Mouse (Mus musculus): ENCODE data around the gene Irak2. TPM values are rescaled to one million over a fixed set of nuclear protein-coding genes. Genes with fewer than 3 reads are reported as not detected.

The Irak2 gene
- polyA plus RNA-seq, 1 experiment = 45.9 TPM

DNA sequence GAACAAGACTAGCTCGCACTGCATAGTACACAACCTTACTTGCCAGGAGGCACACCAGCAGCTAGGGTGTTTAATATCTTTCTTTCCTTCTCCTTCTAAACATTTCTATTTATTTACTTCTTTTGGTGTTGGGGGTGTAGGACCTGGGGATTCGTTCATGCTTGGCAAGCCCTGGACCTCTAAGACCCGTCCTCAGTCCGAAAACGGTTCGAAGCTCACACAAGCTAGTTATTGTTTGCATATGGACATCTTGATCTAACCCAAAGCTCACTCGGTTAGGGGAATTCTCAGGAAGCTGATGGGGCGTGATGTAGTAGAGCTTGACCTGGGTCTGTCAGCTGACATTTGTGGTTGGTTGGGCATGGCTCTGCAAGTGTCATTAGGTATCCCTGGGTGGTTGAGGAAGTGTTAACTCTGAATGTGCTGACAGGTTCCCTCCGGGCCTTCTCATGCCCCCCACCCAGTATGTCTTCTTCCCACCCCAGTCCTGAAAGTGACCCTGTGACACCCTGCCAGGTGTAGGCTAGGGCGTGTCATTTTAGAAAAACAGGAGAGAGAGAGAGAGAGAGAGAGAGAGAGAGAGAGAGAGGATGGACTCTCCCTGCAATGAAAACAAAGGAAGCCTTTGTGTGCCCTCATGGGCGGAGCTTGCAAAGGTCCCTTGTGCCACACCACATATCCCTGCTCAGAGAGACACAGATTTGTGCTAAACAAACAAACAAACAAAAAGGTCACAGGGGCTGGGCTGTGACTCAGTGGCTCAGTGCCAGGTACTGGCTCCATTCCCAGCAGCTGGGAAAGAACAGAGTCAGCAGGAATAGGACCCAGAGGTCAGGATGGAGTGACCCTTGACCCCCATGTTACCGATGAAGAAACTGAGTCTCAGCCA, 23.3 kb downstream of the Irak2 start:
- Histone ChIP-seq H3ac (ENCODE audit: control insufficient read depth, insufficient read length, low read depth) (no peak overlapping the region), H3K36me3 (ENCODE audit: control insufficient read depth, insufficient read depth) (no peaks in the 10 kb centered on the region), H3K4me3 (ENCODE audit: insufficient read depth, poor library complexity, severe bottlenecking) (no peak overlapping the region), H3K79me2 (ENCODE audit: control insufficient read depth, insufficient read depth) (no peaks in the 10 kb centered on the region), H3K79me3 (ENCODE audit: low read depth) (no peaks in the 10 kb centered on the region), H3K27me3 (ENCODE audit: control insufficient read depth, insufficient read depth, insufficient read length) (no peaks in the 10 kb centered on the region)
- TF ChIP-seq MAX (IDR thresholded peaks at IDR 0.05) (no peak), MYOD1 (IDR thresholded peaks at IDR 0.05; ENCODE audit: control insufficient read depth, insufficient read length, low read depth) (no peak), USF1 (IDR thresholded peaks at IDR 0.05; ENCODE audit: low read depth) (no peak), CEBPB (IDR thresholded peaks at IDR 0.05; ENCODE audit: low read depth) (no peak), MYOG (IDR thresholded peaks at IDR 0.05; ENCODE audit: control insufficient read depth, extremely low read depth, insufficient read length) (no peak), CTCF (IDR thresholded peaks at IDR 0.05; ENCODE audit: control insufficient read depth, insufficient read depth, insufficient read length) (no peak), FOSL1 (IDR thresholded peaks at IDR 0.05; ENCODE audit: insufficient read depth, low read length, poor library complexity, severe bottlenecking) (no peak)

DNA sequence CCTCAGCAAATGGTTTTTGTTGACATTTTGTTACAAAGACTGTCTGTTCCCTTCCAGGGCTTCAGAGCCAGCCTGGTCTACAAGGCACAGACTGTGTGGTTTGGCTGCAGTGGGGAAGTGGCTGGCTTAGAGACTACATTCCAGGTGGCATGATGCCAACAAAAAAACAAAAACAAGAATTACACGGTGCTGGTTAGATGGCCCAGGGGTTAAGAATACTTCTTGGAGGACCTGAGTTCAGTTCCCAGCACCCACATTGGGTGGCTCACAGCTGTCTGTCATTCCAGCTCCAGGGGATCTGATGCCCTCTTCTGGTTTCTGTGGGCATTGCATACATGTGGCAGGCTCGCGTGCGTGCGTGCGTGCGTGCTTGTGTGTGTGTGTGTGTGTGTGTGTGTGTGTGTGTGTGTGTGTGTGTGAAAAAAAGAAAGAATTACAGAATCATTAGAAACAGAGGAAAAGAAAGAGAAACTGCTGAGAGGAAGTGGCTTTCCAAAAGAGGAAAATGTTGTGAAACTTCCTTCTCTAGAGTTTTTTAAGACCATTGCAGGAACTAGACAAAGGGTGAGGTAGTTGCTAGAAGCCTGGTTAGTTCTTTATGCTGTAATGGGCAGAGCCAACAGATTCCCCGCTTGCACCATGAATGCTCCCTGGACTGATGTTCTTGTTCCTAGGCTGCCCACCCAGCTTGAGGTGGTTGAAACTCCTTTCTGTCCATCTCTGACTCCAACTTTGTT, 24.9 kb downstream of the Irak2 start:
- H3K79me2 ChIP-seq (ENCODE audit: control insufficient read depth, insufficient read depth) = no peaks in the 10 kb centered on the region
- H3K4me3 ChIP-seq (ENCODE audit: insufficient read depth, poor library complexity, severe bottlenecking) = no peak overlapping the region
- H3ac ChIP-seq (ENCODE audit: control insufficient read depth, insufficient read length, low read depth) = no peak overlapping the region
- TF ChIP-seq CTCF (IDR thresholded peaks at IDR 0.05; ENCODE audit: control insufficient read depth, insufficient read depth, insufficient read length) (no peak), CEBPB (IDR thresholded peaks at IDR 0.05; ENCODE audit: low read depth) (no peak), MYOD1 (IDR thresholded peaks at IDR 0.05; ENCODE audit: control insufficient read depth, insufficient read length, low read depth) (no peak), USF1 (IDR thresholded peaks at IDR 0.05; ENCODE audit: low read depth) (no peak), FOSL1 (IDR thresholded peaks at IDR 0.05; ENCODE audit: insufficient read depth, low read length, poor library complexity, severe bottlenecking) (no peak), MAX (IDR thresholded peaks at IDR 0.05) (no peak), MYOG (IDR thresholded peaks at IDR 0.05; ENCODE audit: control insufficient read depth, extremely low read depth, insufficient read length) (no peak)
- no peaks in the 10 kb centered on the region for H3K27me3 ChIP-seq (ENCODE audit: control insufficient read depth, insufficient read depth, insufficient read length)
- H3K79me3 ChIP-seq (ENCODE audit: low read depth) = no peaks in the 10 kb centered on the region
- H3K36me3 ChIP-seq (ENCODE audit: control insufficient read depth, insufficient read depth) = no peaks in the 10 kb centered on the region

DNA sequence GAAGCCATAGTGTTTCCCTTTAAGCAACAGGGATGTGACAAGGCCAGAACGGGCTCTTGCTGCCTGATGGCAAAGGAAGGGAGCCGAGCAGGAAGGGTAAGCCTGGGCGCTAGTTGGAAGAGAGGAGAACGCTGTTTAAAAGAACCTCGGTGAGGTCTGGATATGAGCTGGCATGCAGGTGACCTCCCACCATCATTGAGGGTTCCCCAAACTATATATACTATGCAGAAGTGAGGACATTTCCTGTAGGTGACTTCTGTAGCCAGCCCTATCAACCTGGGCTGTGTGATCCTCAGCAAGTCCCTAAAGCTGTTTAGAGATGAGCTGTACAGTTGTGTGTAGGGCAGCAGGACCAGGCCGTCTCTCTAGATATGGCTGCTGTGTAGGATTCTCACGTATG, 26.0 kb downstream of the Irak2 start:
- TF ChIP-seq MYOG (IDR thresholded peaks at IDR 0.05; ENCODE audit: control insufficient read depth, extremely low read depth, insufficient read length) (no peak), CEBPB (IDR thresholded peaks at IDR 0.05; ENCODE audit: low read depth) (no peak), FOSL1 (IDR thresholded peaks at IDR 0.05; ENCODE audit: insufficient read depth, low read length, poor library complexity, severe bottlenecking) (no peak)
- Histone ChIP-seq H3K79me2 (ENCODE audit: control insufficient read depth, insufficient read depth) (no peaks in the 10 kb centered on the region), H3K4me3 (ENCODE audit: insufficient read depth, poor library complexity, severe bottlenecking) (no peak overlapping the region), H3K36me3 (ENCODE audit: control insufficient read depth, insufficient read depth) (no peaks in the 10 kb centered on the region), H3K79me3 (ENCODE audit: low read depth) (no peaks in the 10 kb centered on the region), H3ac (ENCODE audit: control insufficient read depth, insufficient read length, low read depth) (no peak overlapping the region), H3K27me3 (ENCODE audit: control insufficient read depth, insufficient read depth, insufficient read length) (no peaks in the 10 kb centered on the region)

DNA sequence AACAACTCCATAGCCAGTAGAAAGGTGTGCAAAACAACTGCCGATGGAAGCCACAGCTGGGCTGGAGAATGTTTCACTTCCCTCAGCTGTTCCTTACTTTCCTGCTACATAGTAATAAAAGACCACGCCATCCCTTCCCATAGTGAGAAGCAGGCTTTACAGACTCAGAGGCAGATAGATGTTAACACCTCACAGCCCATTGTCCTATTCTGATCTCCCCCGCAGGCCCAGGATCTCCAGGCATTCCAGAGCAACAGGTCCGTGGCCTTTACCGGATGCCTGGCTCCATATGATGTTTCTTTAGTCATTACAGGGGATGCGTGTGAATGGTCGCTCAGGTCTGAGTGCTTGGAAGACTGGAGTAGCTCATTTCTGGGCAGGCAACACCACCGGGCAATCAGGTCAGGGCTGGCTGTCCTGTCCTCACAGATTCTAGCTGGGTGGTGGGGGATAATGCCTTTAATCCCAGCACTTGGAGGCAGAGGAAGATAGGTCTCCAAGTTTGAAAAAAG, 29.4 kb downstream of the Irak2 start:
- Histone ChIP-seq H3K27me3 (ENCODE audit: control insufficient read depth, insufficient read depth, insufficient read length) (no peaks in the 10 kb centered on the region), H3K4me3 (ENCODE audit: insufficient read depth, poor library complexity, severe bottlenecking) (no peak overlapping the region), H3K36me3 (ENCODE audit: control insufficient read depth, insufficient read depth) (no peaks in the 10 kb centered on the region), H3K79me3 (ENCODE audit: low read depth) (no peaks in the 10 kb centered on the region), H3K79me2 (ENCODE audit: control insufficient read depth, insufficient read depth) (no peaks in the 10 kb centered on the region), H3ac (ENCODE audit: control insufficient read depth, insufficient read length, low read depth) (no peak overlapping the region)
- TF ChIP-seq MAX (IDR thresholded peaks at IDR 0.05) (no peak), MYOD1 (IDR thresholded peaks at IDR 0.05; ENCODE audit: control insufficient read depth, insufficient read length, low read depth) (no peak), USF1 (IDR thresholded peaks at IDR 0.05; ENCODE audit: low read depth) (no peak), CEBPB (IDR thresholded peaks at IDR 0.05; ENCODE audit: low read depth) (no peak), CTCF (IDR thresholded peaks at IDR 0.05; ENCODE audit: control insufficient read depth, insufficient read depth, insufficient read length) (no peak), FOSL1 (IDR thresholded peaks at IDR 0.05; ENCODE audit: insufficient read depth, low read length, poor library complexity, severe bottlenecking) (no peak), MYOG (IDR thresholded peaks at IDR 0.05; ENCODE audit: control insufficient read depth, extremely low read depth, insufficient read length) (no peak)

DNA sequence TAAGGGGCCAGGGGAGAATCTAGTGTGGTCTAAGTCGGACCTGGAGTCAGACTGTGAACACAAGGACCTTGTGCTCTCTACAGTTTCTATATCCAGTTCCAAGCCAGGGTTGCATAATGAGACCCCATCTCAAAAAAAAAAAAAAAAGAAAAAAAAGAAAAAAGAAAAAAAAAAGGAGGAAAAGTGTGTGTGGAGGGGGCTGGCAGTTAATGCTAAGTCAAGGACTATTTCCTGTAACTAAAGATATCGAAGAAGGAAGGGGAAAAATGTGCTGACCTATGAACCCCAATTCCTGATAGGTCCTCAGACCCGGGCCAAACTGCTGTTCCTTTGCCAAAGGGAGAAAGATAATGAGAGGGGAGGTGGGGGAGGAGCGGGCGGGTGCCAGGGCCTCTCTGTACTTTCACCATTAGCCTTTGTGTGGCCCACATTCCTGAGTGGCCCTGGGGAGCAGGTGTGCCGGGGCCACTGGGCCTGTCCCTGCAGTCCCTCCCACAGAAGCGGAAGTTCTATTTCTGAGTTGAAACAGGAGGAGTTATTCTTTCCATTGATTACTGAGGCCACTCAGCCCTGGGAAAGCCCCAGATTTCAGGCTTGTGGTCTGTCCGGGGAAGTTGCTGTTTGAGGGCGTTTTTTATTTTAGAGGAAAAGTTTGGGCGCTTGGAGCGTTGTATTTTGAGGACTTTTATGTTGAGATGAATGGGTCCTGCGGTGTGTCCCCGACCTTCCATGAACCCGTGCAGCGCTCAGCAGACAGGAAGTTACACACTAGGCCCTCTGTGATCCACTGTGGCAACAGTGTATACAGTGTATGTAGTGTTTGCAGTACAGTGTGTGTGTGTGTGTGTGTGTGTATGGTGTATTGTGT, 30.3 kb downstream of the Irak2 start:
- H3K36me3 ChIP-seq (ENCODE audit: control insufficient read depth, insufficient read depth) = no peaks in the 10 kb centered on the region
- H3K4me3 ChIP-seq (ENCODE audit: insufficient read depth, poor library complexity, severe bottlenecking) = no peak overlapping the region
- TF ChIP-seq CTCF (IDR thresholded peaks at IDR 0.05; ENCODE audit: control insufficient read depth, insufficient read depth, insufficient read length) (no peak), MAX (IDR thresholded peaks at IDR 0.05) (no peak), MYOG (IDR thresholded peaks at IDR 0.05; ENCODE audit: control insufficient read depth, extremely low read depth, insufficient read length) (no peak), MYOD1 (IDR thresholded peaks at IDR 0.05; ENCODE audit: control insufficient read depth, insufficient read length, low read depth) (no peak), FOSL1 (IDR thresholded peaks at IDR 0.05; ENCODE audit: insufficient read depth, low read length, poor library complexity, severe bottlenecking) (no peak), USF1 (IDR thresholded peaks at IDR 0.05; ENCODE audit: low read depth) (no peak), CEBPB (IDR thresholded peaks at IDR 0.05; ENCODE audit: low read depth) (no peak)
- H3K27me3 ChIP-seq (ENCODE audit: control insufficient read depth, insufficient read depth, insufficient read length) = no peaks in the 10 kb centered on the region
- no peaks in the 10 kb centered on the region for H3K79me3 ChIP-seq (ENCODE audit: low read depth)
- no peaks in the 10 kb centered on the region for H3K79me2 ChIP-seq (ENCODE audit: control insufficient read depth, insufficient read depth)
- no peak overlapping the region for H3ac ChIP-seq (ENCODE audit: control insufficient read depth, insufficient read length, low read depth)

Measured in C2C12 (cell line).